Mouse (Mus musculus) embryonic fibroblast, embryonic 13.5 days (primary cell): Measurements from ENCODE around the gene Pnrc2.

ENCODE experiments used
- CTCF ChIP-seq: IDR thresholded peaks from 2 replicates; pipeline ENCODE4 v1.5.1; 2011; ENCODE audit warnings: mild to moderate bottlenecking, control low read depth, low read length, moderate library complexity, borderline replicate concordance; ENCODE audit not compliant: insufficient read depth
- POLR2A ChIP-seq: IDR thresholded peaks from 2 replicates; pipeline ENCODE4 v1.6.1; 2011; ENCODE audit warnings: low read depth, mild to moderate bottlenecking, control low read depth, low read length, moderate library complexity

- TF ChIP-seq CTCF, result no peak
- TF ChIP-seq POLR2A, result no peak
Observed at GRCm38 (mm10) chr4:135898380-135899049, 24.9 kb upstream of the Pnrc2 start.
